In genomic region chr10:75111446-75112201, GRCm38 (mm10) we compare ENCODE assay signal across 13 mouse cellular contexts. TPM values are rescaled to one million over a fixed set of nuclear protein-coding genes. Genes with fewer than 3 reads are reported as not detected.
A peak's percentile ranks its signal among the peaks of the same experiment; 100 is the strongest.
DNase-seq lines count a peak whose midpoint lies in the region; ATAC-seq lines count a peak whose summit lies in the region.
"Had no signal": no experiment of that assay in that cellular context is flagged by ENCODE, and none has a peak within 500 bp of the region (broad histone marks: within the 10 kb centered on the region; RNA-seq: fewer than 3 reads in every experiment).

No protein-coding gene starts in this region.

- H3K36me3 ChIP-seq in hindbrain, embryonic 14.5 days (replicated peaks; ENCODE audit: control insufficient read depth, insufficient read depth) = no peaks in the 10 kb centered on the region
- H3K36me3 ChIP-seq in hindbrain, embryonic 16.5 days (ENCODE audit: control insufficient read depth, insufficient read depth, low read length) = no peaks in the 10 kb centered on the region
- H3K36me3 ChIP-seq: forebrain, embryonic 12.5 days; midbrain, embryonic 15.5 days; neural tube, embryonic 12.5 days had no signal

- ATAC-seq in hindbrain, embryonic 14.5 days (ENCODE audit: low FRiP score) = no peak
- no peak for ATAC-seq in hindbrain, embryonic 16.5 days
- ATAC-seq in erythroid progenitor cell, adult 5-6 weeks (replicated peaks; ENCODE audit: low FRiP score, poor library complexity, severe bottlenecking) = no peak
- ATAC-seq: midbrain, embryonic 15.5 days had no signal

- H3K4me2 ChIP-seq in hindbrain, embryonic 14.5 days (replicated peaks) = no peak overlapping the region
- no peak overlapping the region for H3K4me2 ChIP-seq in hindbrain, embryonic 16.5 days (ENCODE audit: low read length)
- H3K4me2 ChIP-seq: forebrain, embryonic 12.5 days; midbrain, embryonic 15.5 days; neural tube, embryonic 12.5 days had no signal

- H3K4me1 ChIP-seq in hindbrain, embryonic 14.5 days (replicated peaks; ENCODE audit: control insufficient read depth, insufficient read depth, low read length) = peaks cover 11% of the 10 kb centered on the region; the same call in 1 of the 2 replicates
- peaks cover 15% of the 10 kb centered on the region for H3K4me1 ChIP-seq in hindbrain, embryonic 16.5 days (ENCODE audit: control insufficient read depth, insufficient read depth, low read depth, low read length)

- DNase-seq in adrenal gland, adult 2 months = peak; percentile 48
- no peak for DNase-seq in adrenal gland, postnatal 36 days
- DNase-seq in hindbrain, embryonic 14.5 days (ENCODE audit: low spot score) = no peak
- peak; percentile 47 for DNase-seq in 3T3-L1 (ENCODE audit: low read depth, low spot score)
- peak; percentile 39 for DNase-seq in fat pad, adult 2 months (ENCODE audit: extremely low read depth, low read depth, low spot score)
- no peak for DNase-seq in embryo, embryonic 10 days (ENCODE audit: low spot score)
- DNase-seq: embryo, embryonic 11 days; kidney, adult 9 months had no signal

- H3K27ac ChIP-seq in hindbrain, embryonic 14.5 days = 0 out of 2 replicates have a peak overlapping the region, but pooled peaks have one; percentile 43
- no peak overlapping the region for H3K27ac ChIP-seq in hindbrain, embryonic 16.5 days (ENCODE audit: low read depth, low read length)
- H3K27ac ChIP-seq: neural tube, embryonic 12.5 days had no signal

- H3K9me3 ChIP-seq in hindbrain, embryonic 14.5 days (ENCODE audit: control insufficient read depth, low read length) = no peaks in the 10 kb centered on the region
- no peaks in the 10 kb centered on the region for H3K9me3 ChIP-seq in hindbrain, embryonic 16.5 days (ENCODE audit: control insufficient read depth, low read length)
- H3K9me3 ChIP-seq: forebrain, embryonic 12.5 days; midbrain, embryonic 15.5 days; neural tube, embryonic 12.5 days had no signal

- H3K9ac ChIP-seq in hindbrain, embryonic 14.5 days = no peak overlapping the region
- H3K9ac ChIP-seq in hindbrain, embryonic 16.5 days (ENCODE audit: low read depth, low read length) = no peak overlapping the region
- H3K9ac ChIP-seq: forebrain, embryonic 12.5 days; midbrain, embryonic 15.5 days; neural tube, embryonic 12.5 days had no signal

- H3K27me3 ChIP-seq in hindbrain, embryonic 14.5 days (ENCODE audit: control insufficient read depth, insufficient read depth, low read length) = no peaks in the 10 kb centered on the region
- no peaks in the 10 kb centered on the region for H3K27me3 ChIP-seq in hindbrain, embryonic 16.5 days (replicated peaks; ENCODE audit: control insufficient read depth, insufficient read depth, low read length)
- H3K27me3 ChIP-seq: forebrain, embryonic 12.5 days; midbrain, embryonic 15.5 days; neural tube, embryonic 12.5 days had no signal

- 79% methylated on average over 11 of the region's 11 CpGs for WGBS in hindbrain, embryonic 14.5 days
- WGBS in hindbrain, embryonic 16.5 days = 78% methylated on average over 11 of the region's 11 CpGs

- no peak overlapping the region for H3K4me3 ChIP-seq in hindbrain, embryonic 14.5 days (replicated peaks; ENCODE audit: low read length)
- H3K4me3 ChIP-seq in hindbrain, embryonic 16.5 days (ENCODE audit: low read length) = no peak overlapping the region
- H3K4me3 ChIP-seq: forebrain, embryonic 12.5 days; midbrain, embryonic 15.5 days; neural tube, embryonic 12.5 days had no signal

RNA-seq across cellular contexts. Expression of gene Bcr, which starts 51.2 kb away (rescaled TPM):
- total RNA-seq in adrenal gland, adult 2 months (2021) = 10 to 100 TPM; 40.2 to 43.2 TPM
- 20.0 and 20.1 TPM in 2 replicates for polyA plus RNA-seq in adrenal gland, adult 2 months (2012; rRNA removed)
- 10 to 100 TPM; 33.8 to 47.7 TPM for total RNA-seq in adrenal gland, postnatal 36 days (2021)
- 19.6 and 24.0 TPM in 2 replicates for polyA plus RNA-seq in hindbrain, embryonic 14.5 days (2014; fragmentation: Nextera tagmentation; extraction: Ambion mirVana)
- 11.5 and 13.6 TPM in 2 replicates for polyA plus RNA-seq in hindbrain, embryonic 16.5 days (2015; fragmentation: Nextera tagmentation; extraction: Ambion mirVana)
- total RNA-seq in erythroid progenitor cell, adult 5-6 weeks (2015; ENCODE audit: low replicate concordance) = 2.5 and 5.8 TPM in 2 replicates
- total RNA-seq in erythroid progenitor cell, adult 5-6 weeks (2017; ENCODE audit: low replicate concordance) = 2.7 and 5.4 TPM in 2 replicates

Comparison
In these comparisons a context has a peak if more than half of its experiments do, and no peak if none do; other contexts are left out.
1. DNase-seq: peak in adrenal gland, adult 2 months (single experiment), 3T3-L1 (single experiment) and fat pad, adult 2 months (single experiment); none in adrenal gland, postnatal 36 days (0 of 2), hindbrain, embryonic 14.5 days (single experiment) and embryo, embryonic 10 days (single experiment).
2. RNA of gene Bcr, which starts 51.2 kb away (total RNA-seq): 33.8 to 47.7 TPM in adrenal gland, postnatal 36 days and 40.2 to 43.2 TPM in adrenal gland, adult 2 months; 2.5 to 5.8 TPM in erythroid progenitor cell, adult 5-6 weeks; every median in the first group is over 4 times any median in the second.